Mouse (Mus musculus): ENCODE data around the gene Tmem94.

DNA sequence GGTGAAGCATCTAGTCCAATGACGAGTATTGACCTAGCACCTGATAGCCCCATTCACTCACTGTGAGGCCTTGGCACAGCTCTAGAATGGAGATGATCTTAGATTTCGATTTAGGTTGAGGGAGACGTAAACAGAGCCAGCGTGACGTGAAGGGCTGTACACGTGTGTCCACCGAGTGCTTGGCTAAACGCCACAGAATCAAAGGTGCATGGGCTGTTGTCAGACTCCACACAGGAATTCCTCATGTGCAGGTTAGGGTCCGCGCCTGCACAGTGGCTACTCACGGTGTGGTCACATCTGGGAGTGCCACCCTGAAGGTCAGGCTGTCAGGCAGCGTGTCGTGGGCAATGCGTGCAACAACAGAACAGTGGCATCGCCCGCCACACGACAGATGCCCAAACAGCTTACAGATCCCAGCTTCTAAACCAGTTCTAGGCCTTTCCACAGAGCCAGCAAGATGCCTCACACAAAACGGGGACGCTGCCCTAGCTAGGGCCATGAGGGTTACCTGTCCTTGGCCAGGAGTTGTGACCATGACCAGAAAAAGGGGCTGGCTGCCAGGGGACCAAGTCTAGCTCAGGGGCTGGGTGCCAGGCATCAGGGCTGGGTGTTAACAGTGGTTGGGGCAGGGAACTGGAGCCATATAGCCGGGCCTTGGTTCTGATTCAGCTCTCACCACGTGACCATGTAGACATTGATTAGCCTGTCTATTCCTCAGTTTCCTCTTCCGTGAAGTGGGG, 72.5 kb downstream of the Tmem94 start:
- TF ChIP-seq POLR2A (IDR thresholded peaks at IDR 0.05; ENCODE audit: insufficient read depth, low read depth, low read length) (no peak), CTCF (IDR thresholded peaks at IDR 0.05; ENCODE audit: insufficient read depth, low read depth, low read length) (no peak)

Data from olfactory bulb, adult 2 months (tissue).